Mouse (Mus musculus) stomach, postnatal 0 days (tissue): ENCODE measurements around the gene Hectd4. TPM values are rescaled to one million over a fixed set of nuclear protein-coding genes. Genes with fewer than 3 reads are reported as not detected.

Experiments used
- ATAC-seq: fragments of 200-750 bp; cut with Nextera tagmentation; 2 replicates; pipeline ENCODE4 v1.8.0; 2017; ENCODE audit not compliant: low FRiP score, low TSS enrichment
- DNase-seq: peaks from one replicate; pipeline ENCODE4 v3.0.0-alpha.2; 2016; ENCODE audit warnings: low spot score
- H3K27ac ChIP-seq: fragments of 300-500 bp; sonication (generic); replicated peaks from 2 replicates; pipeline ENCODE4 v1.5.1; 2014; ENCODE audit warnings: mild to moderate bottlenecking, control low read depth
- H3K27me3 ChIP-seq: fragments of 300-500 bp; sonication (generic); 2 replicates; pipeline ENCODE4 v1.6.1; 2014; ENCODE audit warnings: low read length; ENCODE audit not compliant: control insufficient read depth, insufficient read depth
- H3K36me3 ChIP-seq: fragments of 300-500 bp; sonication (generic); 2 replicates; pipeline ENCODE4 v1.6.1; 2014; ENCODE audit warnings: low read length, mixed read lengths; ENCODE audit not compliant: control insufficient read depth, insufficient read depth
- H3K4me1 ChIP-seq: fragments of 300-500 bp; sonication (generic); replicated peaks from 2 replicates; pipeline ENCODE4 v1.6.1; 2014; ENCODE audit warnings: antibody characterized with exemption; ENCODE audit not compliant: control insufficient read depth, insufficient read depth
- H3K4me2 ChIP-seq: fragments of 300-500 bp; sonication (generic); replicated peaks from 2 replicates; pipeline ENCODE4 v1.6.1; 2014; ENCODE audit warnings: low read depth, mild to moderate bottlenecking, control low read depth, moderate library complexity
- H3K4me3 ChIP-seq: fragments of 300-500 bp; sonication (generic); 2 replicates; pipeline ENCODE4 v1.5.1; 2014; ENCODE audit warnings: low read depth, low read length, control low read depth
- H3K9ac ChIP-seq: fragments of 300-500 bp; sonication (generic); 2 replicates; pipeline ENCODE4 v1.6.1; 2014; ENCODE audit warnings: mild to moderate bottlenecking, low read length, control low read depth, mixed read lengths
- H3K9me3 ChIP-seq: fragments of 300-500 bp; sonication (generic); 2 replicates; pipeline ENCODE4 v1.6.1; 2016; ENCODE audit warnings: low read length; ENCODE audit not compliant: control insufficient read depth
- CTCF ChIP-seq: IDR thresholded peaks from 2 replicates; pipeline ENCODE4 v1.5.1; 2016; ENCODE audit warnings: antibody characterized with exemption, low read depth, mild to moderate bottlenecking, moderate library complexity
- EP300 ChIP-seq: optimal IDR thresholded peaks from 2 replicates; pipeline ENCODE3; 2016; ENCODE audit warnings: antibody characterized with exemption
- WGBS: fragments of 180-500 bp; shearing (Covaris S2); extraction: QIAGEN DNeasy Blood & Tissue Kit; methylation state at CpG from one replicate; pipeline ENCODE4 v1.1.7; 2014; 5-methylcytosine and 5-hydroxymethylcytosine counted together
- polyA plus RNA-seq: library from polyadenylated mRNA; unstranded; fragments of >200 nt; fragmentation: Nextera tagmentation; extraction: Ambion mirVana; gene quantifications from 2 replicates; pipeline ENCODE4 v1.2.1, GENCODE M21; 2015

Hectd4 gene
- polyA plus RNA-seq, 1 experiment from 2014 or later, result 1.7 TPM

GRCm38 (mm10) chr5:121249693-121250092, 29.7 kb downstream of the Hectd4 start:
- no peaks in the 10 kb centered on the region for H3K27me3 ChIP-seq
- no peaks in the 10 kb centered on the region for H3K4me1 ChIP-seq
- H3K4me3 ChIP-seq, result no peak overlapping the region
- H3K36me3 ChIP-seq, result 0 out of 2 replicates have a peak, but pooled peaks cover 5% of the 10 kb centered on the region
- DNase-seq, result no peak
- no peak overlapping the region for H3K9ac ChIP-seq
- H3K9me3 ChIP-seq, result no peaks in the 10 kb centered on the region
- H3K27ac ChIP-seq, result no peak overlapping the region
- no peak overlapping the region for H3K4me2 ChIP-seq
- no peak for ATAC-seq
- TF ChIP-seq CTCF (no peak), EP300 (no peak)
- 86% methylated on average over 3 of the region's 3 CpGs for WGBS

GRCm38 (mm10) chr5:121251813-121252212, 31.8 kb downstream of the Hectd4 start:
- Histone ChIP-seq H3K27me3 (no peaks in the 10 kb centered on the region), H3K9me3 (no peaks in the 10 kb centered on the region), H3K4me3 (no peak overlapping the region), H3K4me2 (no peak overlapping the region), H3K9ac (no peak overlapping the region), H3K4me1 (no peaks in the 10 kb centered on the region), H3K27ac (no peak overlapping the region), H3K36me3 (peaks cover 5% of the 10 kb centered on the region; the same call in 1 of the 2 replicates)
- 66% methylated on average over 8 of the region's 8 CpGs for WGBS
- DNase-seq (no peak), ATAC-seq (no peak)
- no peak for TF ChIP-seq CTCF
- TF ChIP-seq EP300, result no peak

GRCm38 (mm10) chr5:121253816-121254497, 33.9 kb downstream of the Hectd4 start:
- H3K9ac ChIP-seq, result no peak overlapping the region
- no peak overlapping the region for H3K4me2 ChIP-seq
- no peak for TF ChIP-seq CTCF
- no peak for TF ChIP-seq EP300
- no peaks in the 10 kb centered on the region for H3K27me3 ChIP-seq
- ATAC-seq (no peak), DNase-seq (no peak)
- H3K36me3 ChIP-seq, result peaks cover 5% of the 10 kb centered on the region; the same call in 1 of the 2 replicates
- H3K4me3 ChIP-seq, result no peak overlapping the region
- WGBS, result 90% methylated on average over 18 of the region's 18 CpGs
- H3K9me3 ChIP-seq, result no peaks in the 10 kb centered on the region
- H3K4me1 ChIP-seq, result no peaks in the 10 kb centered on the region
- no peak overlapping the region for H3K27ac ChIP-seq

- Histone ChIP-seq H3K27me3 (no peaks in the 10 kb centered on the region), H3K4me3 (no peak overlapping the region), H3K9ac (no peak overlapping the region), H3K4me1 (no peaks in the 10 kb centered on the region), H3K27ac (no peak overlapping the region), H3K36me3 (peaks cover 5% of the 10 kb centered on the region; the same call in 1 of the 2 replicates), H3K4me2 (no peak overlapping the region), H3K9me3 (no peaks in the 10 kb centered on the region)
- WGBS, result 89% methylated on average over 7 of the region's 7 CpGs
- ATAC-seq (no peak), DNase-seq (no peak)
- TF ChIP-seq CTCF (no peak), EP300 (no peak)
Observed at GRCm38 (mm10) chr5:121254977-121255376, 35.0 kb downstream of the Hectd4 start.

- TF ChIP-seq CTCF (no peak), EP300 (no peak)
- no peaks in the 10 kb centered on the region; the same call in 1 of the 2 replicates for H3K36me3 ChIP-seq
- no peaks in the 10 kb centered on the region for H3K27me3 ChIP-seq
- no peak for ATAC-seq
- H3K9me3 ChIP-seq, result no peaks in the 10 kb centered on the region
- WGBS, result 88% methylated on average over 3 of the region's 3 CpGs
- H3K27ac ChIP-seq, result no peak overlapping the region
- no peak overlapping the region for H3K4me2 ChIP-seq
- no peak overlapping the region for H3K9ac ChIP-seq
- DNase-seq, result no peak
- no peaks in the 10 kb centered on the region for H3K4me1 ChIP-seq
- H3K4me3 ChIP-seq, result no peak overlapping the region
Observed at GRCm38 (mm10) chr5:121261806-121262205, 41.8 kb downstream of the Hectd4 start.

- TF ChIP-seq CTCF, result no peak
- no peak for TF ChIP-seq EP300
- H3K4me2 ChIP-seq, result no peak overlapping the region
- H3K9me3 ChIP-seq, result no peaks in the 10 kb centered on the region
- WGBS, result 96% methylated on average over 8 of the region's 8 CpGs
- no peak overlapping the region for H3K4me3 ChIP-seq
- ATAC-seq (no peak), DNase-seq (no peak)
- H3K9ac ChIP-seq, result no peak overlapping the region
- H3K27me3 ChIP-seq, result no peaks in the 10 kb centered on the region
- H3K36me3 ChIP-seq, result no peaks in the 10 kb centered on the region; the same call in 1 of the 2 replicates
- no peak overlapping the region for H3K27ac ChIP-seq
- H3K4me1 ChIP-seq, result no peaks in the 10 kb centered on the region
Observed at GRCm38 (mm10) chr5:121262415-121262814, 42.4 kb downstream of the Hectd4 start.
